Mouse (Mus musculus) liver, embryonic 13.5 days (tissue): ENCODE data around the gene Gm7361. TPM values are rescaled to one million over a fixed set of nuclear protein-coding genes. Genes with fewer than 3 reads are reported as not detected.

Experiments used
- polyA plus RNA-seq: library from polyadenylated mRNA; unstranded; fragments of >200 nt; fragmentation: Nextera tagmentation; extraction: Ambion mirVana; gene quantifications from 2 replicates; pipeline ENCODE4 v1.2.1, GENCODE M21; 2015

The Gm7361 gene
- polyA plus RNA-seq, 1 experiment from 2014 or later: not detected

Other genes with a start within 250 kb of the Gm7361 start
- not detected in 2 replicates for gene Gm5862, start 234.8 kb upstream of the Gm7361 start, polyA plus RNA-seq
- gene Speer4a, start 218.1 kb upstream of the Gm7361 start, polyA plus RNA-seq: not detected in 2 replicates
- not detected in 2 replicates for gene Gm7347, start 199.1 kb upstream of the Gm7361 start, polyA plus RNA-seq
- not detected in 2 replicates for gene Gm10471, start 168.4 kb upstream of the Gm7361 start, polyA plus RNA-seq
- not detected in 2 replicates for gene 5031410I06Rik, start 152.3 kb upstream of the Gm7361 start, polyA plus RNA-seq
- gene Gm10220, start 136.3 kb upstream of the Gm7361 start, polyA plus RNA-seq: not detected in 2 replicates